Mouse (Mus musculus) 3134 (cell line): ENCODE results near the gene Gpatch8.

Source experiments
- DNase-seq: peaks from one replicate; pipeline ENCODE4 v3.0.0-alpha.2; 2011; ENCODE audit warnings: low spot score; ENCODE audit not compliant: insufficient read length; ENCODE audit errors: extremely low read depth

Gpatch8 gene

GRCm38 (mm10) chr11:102455740-102456396 lies 100.3 kb downstream of the Gpatch8 start:
- DNase-seq, result peak; percentile 91

GRCm38 (mm10) chr11:102453131-102453530 lies 103.1 kb downstream of the Gpatch8 start:
- no peak for DNase-seq

GRCm38 (mm10) chr11:102449043-102450008 lies 106.9 kb downstream of the Gpatch8 start:
- no peak for DNase-seq

DNA sequence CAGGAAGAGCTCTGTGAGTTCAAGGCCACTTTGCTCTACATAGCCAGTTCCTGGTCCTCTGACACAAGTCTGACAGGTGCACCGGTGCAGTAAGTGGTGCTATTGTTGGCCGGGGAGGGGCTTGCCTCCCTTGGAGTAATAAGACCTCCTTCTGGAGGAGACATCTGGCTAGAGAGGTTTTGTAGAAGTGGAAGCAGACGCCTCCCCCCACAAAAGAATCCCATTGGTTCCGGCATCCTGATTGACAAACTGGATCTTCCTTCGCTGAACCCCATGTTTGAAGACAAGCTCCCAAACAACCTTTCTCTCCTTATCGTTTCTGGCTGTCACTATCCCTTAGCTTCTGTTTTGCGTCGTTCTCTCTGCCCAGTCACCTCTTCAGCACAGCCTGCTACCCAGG lies 107.9 kb downstream of the Gpatch8 start:
- DNase-seq, result no peak

GRCm38 (mm10) chr11:102447497-102447896 lies 108.7 kb downstream of the Gpatch8 start, which contains the start of gene Fam171a2:
Fam171a2 (minus strand) TSS chr11:102447682.
- DNase-seq, result peak; percentile 77

DNA sequence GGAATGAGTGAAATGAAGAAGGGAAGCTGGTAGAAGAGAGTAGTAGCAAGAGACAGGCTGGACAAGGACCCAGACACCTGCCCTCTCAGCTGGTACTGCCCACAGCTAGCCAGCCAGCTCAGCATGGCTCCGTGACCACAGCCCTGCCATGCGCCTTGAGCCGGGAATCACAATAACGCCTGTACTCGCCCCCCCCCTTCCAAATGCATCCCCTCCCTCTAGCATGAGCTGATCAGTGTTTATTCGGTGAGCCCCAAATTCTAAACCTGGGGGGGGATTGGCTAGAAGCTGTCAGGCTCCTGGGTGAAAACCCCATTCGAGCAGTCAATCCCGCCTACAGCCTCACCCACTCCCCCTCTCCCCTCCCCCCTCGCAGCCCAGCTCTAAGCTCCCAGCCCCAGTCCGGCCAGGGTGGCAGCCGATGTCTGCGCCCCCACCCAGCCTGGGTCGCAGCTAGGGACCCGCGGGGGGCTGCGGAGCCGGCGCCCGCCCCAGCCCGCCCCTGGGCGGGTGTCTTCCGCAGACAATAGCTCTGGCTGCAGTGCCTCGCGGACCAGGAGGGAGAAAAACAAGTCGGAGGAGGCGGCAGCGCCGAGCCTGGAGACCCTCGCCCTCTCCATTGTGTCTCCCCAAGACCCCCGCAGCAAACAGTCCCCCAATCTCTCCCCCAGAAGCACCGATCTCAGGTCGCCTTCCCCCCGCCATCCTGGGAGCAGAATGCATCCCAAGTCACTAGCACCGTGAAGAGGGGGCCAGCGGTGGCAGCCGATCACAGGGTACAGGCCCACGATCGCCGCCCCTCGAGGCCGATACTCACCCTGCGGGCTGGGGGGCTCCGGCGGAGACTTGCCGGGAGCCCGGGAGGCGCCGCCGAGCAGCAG lies 109.4 kb downstream of the Gpatch8 start:
- DNase-seq, result peak; percentile 63

DNA sequence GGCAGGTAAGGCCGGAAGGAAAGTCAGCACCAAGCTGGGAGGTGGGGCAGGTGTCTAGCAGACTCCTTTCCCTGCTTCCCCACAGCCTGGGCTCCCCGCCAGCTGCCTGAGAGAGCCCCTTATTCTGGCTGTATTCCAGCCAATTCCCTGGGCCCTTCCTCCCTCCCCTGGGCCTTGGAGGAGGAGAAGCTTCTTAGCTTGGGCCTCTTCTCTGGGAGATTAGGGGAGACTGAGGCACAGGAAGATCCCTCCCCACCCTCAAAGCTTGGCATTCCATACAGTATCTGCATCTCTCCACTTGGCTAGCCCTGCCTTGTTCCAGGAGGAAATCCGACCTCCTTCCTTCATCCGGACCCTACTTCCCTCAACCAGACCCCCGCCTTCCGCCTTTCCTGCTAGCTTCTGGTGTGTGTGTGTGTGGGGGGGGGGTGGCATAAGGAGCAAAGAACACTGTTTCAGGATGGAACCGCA lies 110.3 kb downstream of the Gpatch8 start:
- no peak for DNase-seq

DNA sequence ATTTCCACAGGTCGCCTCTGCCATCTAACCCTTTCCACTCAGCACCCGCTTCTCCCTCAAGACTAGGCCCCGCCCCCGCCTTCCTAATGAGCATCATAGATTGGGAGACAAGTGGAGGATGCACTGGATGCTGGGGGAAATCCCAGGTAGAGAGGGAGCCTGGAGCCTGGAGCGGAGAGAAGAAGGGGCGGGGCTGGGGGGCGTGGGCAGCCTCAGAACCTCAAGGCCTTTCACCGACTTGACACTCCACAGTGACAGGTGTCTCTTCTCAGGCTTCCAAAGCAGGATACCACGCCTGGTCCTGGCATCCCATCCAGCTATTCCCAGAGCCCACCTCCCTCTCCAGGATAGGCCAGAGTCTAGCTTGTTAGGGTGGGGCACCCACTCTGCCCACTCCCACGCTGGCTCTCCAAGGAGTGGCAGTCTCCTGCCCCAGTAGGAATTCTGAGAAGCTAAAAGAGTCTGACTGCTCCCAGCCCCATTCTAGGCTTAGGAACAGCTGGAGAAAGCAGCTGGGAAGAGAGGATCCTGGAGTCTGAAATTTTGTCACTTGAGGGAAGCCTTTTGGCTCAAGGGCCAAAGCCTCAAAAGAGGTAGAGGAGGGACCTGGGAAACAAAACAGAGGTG lies 110.8 kb downstream of the Gpatch8 start:
- DNase-seq, result no peak

- no peak for DNase-seq
Observed at GRCm38 (mm10) chr11:102444781-102445180, 111.4 kb downstream of the Gpatch8 start.

- no peak for DNase-seq
Observed at GRCm38 (mm10) chr11:102444321-102444720, 111.9 kb downstream of the Gpatch8 start.

DNA sequence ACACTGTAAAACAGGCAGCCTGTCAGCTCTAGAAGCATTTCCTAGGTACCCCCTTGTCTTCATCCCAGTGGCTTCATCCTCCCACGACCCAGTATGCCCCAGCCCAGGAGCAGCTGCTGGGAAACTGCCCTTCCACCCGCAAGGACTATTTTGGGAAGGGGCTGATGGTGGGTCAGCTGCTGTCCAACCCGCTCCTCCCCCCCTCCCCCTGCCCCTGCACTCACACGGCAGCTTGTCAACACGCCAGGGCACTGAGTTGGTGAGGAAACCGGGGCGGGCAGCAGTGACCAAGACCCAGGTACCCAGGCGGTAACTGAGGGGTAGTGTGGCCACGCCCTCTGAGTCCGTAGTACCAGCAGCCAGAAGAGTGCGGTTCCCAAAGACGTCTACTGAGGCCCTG lies 112.5 kb downstream of the Gpatch8 start:
- no peak for DNase-seq

DNA sequence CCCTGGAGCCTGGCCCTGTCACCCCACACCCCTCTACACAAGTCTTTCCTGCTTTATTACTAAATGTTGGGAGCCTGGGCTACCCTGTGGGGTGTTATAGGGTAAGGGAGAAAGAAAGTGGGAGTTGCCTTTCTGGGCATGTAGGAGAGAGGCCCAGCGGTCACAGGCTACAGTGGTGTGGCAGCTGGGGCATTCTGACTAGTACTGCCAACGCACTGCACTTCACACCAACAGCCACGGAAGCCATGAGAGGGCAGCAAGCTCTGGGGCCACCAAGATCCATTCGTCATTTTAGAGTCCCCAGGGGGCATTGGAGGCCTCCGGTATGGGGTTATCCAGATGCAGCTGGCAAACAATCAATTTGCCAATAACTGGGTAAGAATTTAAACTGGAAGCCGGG lies 114.1 kb downstream of the Gpatch8 start:
- no peak for DNase-seq

- no peak for DNase-seq
Observed at GRCm38 (mm10) chr11:102441434-102441833, 114.8 kb downstream of the Gpatch8 start.

DNA sequence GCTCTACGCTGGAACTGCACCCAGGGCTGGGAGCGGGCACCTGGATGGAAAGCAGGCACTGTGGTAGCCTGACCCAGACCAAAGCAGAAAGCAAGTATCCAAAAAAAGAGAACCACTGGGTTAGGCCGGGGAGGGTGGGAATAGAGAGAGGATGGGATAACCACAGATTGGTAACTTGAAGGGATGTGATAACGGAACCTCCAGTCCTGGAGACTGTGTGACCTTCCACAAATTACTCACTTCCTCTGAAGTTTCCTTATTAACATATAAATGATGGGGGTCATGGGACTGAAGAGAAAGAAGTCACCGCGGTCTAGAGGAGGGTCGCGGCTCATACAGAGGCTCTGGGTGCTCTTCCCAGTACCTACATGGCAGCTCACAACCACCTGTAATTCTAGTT lies 115.9 kb downstream of the Gpatch8 start:
- DNase-seq, result no peak

DNA sequence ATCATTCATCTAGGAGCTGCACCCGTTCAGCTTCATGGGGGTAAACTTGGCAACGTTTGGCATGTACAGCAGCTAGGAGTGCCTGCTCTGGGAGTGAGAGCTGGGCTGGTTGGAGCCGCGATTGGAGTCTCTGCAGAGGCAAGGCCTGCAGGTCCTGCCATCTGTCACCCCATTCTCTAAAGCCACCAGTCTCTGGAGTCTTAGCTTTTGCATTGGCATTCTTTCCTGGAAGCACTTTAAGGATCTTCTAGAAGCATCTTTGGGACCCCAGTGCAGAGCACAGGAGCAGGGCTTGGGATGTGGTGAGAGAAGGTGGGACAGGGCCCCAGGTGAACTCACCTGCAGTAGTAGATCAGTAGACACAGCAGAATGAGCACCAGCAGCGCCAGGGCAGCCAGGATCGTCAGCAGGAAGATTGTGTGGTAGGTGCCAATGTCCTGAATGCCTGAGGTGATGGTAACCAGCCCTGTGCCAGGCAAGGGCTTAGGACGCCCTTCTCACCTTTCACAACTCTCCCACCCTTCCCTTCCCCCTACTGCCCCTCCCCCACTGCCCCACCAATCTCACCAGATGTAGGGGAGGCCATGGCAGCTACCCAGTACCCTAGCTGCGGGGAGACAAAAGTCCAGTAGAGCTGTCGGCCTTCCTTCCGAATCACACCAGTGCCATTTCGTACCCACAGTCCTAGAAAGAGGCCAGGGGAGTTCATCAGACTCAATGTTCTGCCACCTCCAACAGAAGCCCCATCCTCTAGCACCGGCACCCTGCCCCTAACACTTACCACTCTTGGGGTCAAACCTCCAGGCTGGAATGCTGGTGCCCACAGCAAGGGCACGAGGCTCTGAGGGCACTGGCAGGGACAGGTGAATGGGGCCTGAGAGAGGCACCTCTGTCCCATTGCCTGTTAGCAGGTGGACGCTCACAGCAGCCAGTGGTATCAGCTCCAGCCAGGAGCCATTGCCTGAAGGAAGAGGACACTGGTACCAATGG lies 116.8 kb downstream of the Gpatch8 start:
- DNase-seq, result no peak

GRCm38 (mm10) chr11:102438212-102439092 lies 117.7 kb downstream of the Gpatch8 start:
- no peak for DNase-seq

DNA sequence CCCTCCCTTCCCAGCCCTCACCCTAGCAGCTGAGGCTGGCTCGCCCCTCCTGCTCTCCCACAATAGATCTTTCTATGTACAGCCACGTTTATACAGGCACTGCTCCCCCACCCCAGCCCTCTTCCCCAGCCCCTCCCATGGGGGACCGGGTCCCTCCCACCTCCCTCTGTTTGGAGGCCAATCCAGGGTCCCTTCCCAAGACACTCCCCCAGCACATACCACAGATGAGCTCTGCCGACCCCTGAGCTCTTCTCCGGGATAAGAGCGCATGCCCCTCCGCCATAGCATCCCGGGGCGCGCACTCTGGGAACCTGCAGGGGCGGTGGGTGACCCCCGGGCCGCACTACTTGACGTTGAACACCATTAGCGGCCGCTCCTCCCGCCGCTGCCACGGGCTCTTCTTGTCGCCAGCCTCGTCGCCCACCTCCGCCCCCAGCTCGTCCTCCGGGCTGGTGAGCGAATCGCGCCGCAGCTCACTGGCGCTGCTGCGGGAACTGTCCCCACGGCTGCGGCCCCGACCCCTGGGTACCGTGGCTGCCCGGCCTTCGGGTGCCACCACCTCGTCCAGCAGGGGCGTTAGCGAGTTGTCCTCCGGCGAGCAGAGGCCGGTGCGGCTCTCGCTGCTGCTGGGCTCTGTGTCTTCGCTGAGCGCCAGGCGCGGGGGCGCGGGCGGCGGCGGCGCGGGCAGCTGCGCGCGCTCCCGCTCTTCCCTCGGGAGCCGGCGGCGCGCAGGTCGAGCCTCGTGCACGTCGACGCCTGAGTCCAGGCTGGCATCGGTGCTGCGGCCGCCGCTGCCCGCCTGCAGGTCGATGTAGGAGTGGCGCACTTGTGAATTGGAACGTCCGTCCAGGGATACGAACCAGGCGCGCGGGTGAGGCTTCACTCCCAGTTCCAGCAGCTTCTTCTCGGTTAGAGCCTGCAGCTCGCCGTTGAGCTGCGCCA lies 118.8 kb downstream of the Gpatch8 start:
- no peak for DNase-seq
